Mouse (Mus musculus) stomach, postnatal 0 days (tissue): ENCODE measurements around the gene Ptprg.

Source experiments
- CTCF ChIP-seq: IDR thresholded peaks from 2 replicates; pipeline ENCODE4 v1.5.1; 2016; ENCODE audit warnings: antibody characterized with exemption, low read depth, mild to moderate bottlenecking, moderate library complexity
- EP300 ChIP-seq: optimal IDR thresholded peaks from 2 replicates; pipeline ENCODE3; 2016; ENCODE audit warnings: antibody characterized with exemption

DNA sequence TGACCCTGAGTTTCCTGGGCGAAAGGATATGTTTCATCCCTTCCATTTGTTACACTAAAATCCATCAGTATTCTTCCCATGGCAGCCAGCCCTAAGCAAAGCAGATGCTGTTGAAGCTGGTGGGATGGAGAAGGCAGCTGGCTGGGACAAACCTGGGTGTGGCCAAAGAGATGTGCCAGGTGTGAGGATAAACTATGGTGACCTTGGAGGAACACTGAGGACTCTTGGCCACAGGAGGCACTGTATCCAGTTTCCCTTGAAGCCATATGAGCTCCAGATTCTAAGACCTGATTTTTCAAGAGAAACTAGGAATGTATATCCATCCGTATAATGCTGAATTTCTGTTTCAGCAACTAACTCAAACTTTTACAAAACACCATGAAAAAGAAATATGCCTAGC lies 34.2 kb upstream of the Ptprg start:
- no peak for TF ChIP-seq CTCF
- no peak for TF ChIP-seq EP300
